Mouse (Mus musculus) cerebellum, adult 2 months (tissue): ENCODE data around the gene Pgap1.

Experiments used
- CTCF ChIP-seq: fragments of 200-500 bp; IDR thresholded peaks from 2 replicates; pipeline ENCODE4 v1.5.1; 2011; ENCODE audit warnings: low read depth, mild to moderate bottlenecking, control low read depth, low read length, moderate library complexity, borderline replicate concordance; ENCODE audit not compliant: insufficient read depth
- POLR2A ChIP-seq: fragments of 200-500 bp; IDR thresholded peaks from 2 replicates; pipeline ENCODE4 v1.6.1; 2011; ENCODE audit warnings: low read length, control low read depth, borderline replicate concordance; ENCODE audit not compliant: insufficient read depth

DNA sequence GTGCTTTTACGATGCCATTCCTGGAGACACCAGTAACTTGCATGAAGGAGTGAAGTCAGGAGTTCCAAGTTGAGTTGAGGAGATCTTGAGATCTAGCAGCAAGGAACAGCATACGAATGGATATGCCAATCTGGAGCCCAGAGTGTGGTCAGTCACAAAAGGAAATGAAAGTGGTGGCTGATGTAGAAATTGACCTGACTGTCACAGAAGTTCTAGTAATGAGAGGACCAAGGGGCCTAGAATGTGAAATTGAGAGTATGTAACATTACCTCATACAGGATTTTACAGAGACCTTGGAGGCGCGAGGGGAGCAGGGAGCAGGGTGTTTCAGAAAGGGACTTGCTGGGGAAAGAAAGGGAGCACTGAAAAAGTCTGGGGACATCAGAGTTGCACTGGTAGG lies 108.7 kb downstream of the Pgap1 start:
- TF ChIP-seq CTCF (no peak), POLR2A (no peak)
